Mouse (Mus musculus) CH12.LX (cell line): ENCODE measurements around the gene Nipbl. TPM values are rescaled to one million over a fixed set of nuclear protein-coding genes. Genes with fewer than 3 reads are reported as not detected.
A peak's percentile ranks its signal among the peaks of the same experiment; 100 is the strongest.

Source experiments
- DNase-seq: peaks from one replicate; pipeline ENCODE4 v3.0.0-alpha.2; 2013; ENCODE audit errors: extremely low read depth
- H3K27ac ChIP-seq: 2 replicates; pipeline ENCODE4 v1.5.1; 2012; ENCODE audit warnings: low read depth, mild to moderate bottlenecking, control low read depth, moderate library complexity; ENCODE audit not compliant: insufficient read depth
- H3K27me3 ChIP-seq: replicated peaks from 2 replicates; pipeline ENCODE3; 2012; ENCODE audit warnings: inconsistent platforms
- H3K36me3 ChIP-seq, 2 experiments: replicated peaks in 1 of 2; 2 replicates each; pipeline versions ENCODE3 to v1.6.1; 2012; ENCODE audit warnings: inconsistent platforms in 1 of 2, low read length in 1 of 2, mild to moderate bottlenecking in 1 of 2, mixed read lengths in 1 of 2, moderate library complexity in 1 of 2; ENCODE audit not compliant: control insufficient read depth in 1 of 2, insufficient read depth in 1 of 2
- H3K4me1 ChIP-seq, 2 experiments: 2 replicates each; pipeline ENCODE4 v1.6.1; 2012; ENCODE audit warnings: inconsistent platforms in 1 of 2, moderate library complexity in 1 of 2; ENCODE audit not compliant: insufficient read depth in 2 of 2, control insufficient read depth in 1 of 2
- H3K4me2 ChIP-seq: 2 replicates; pipeline ENCODE4 v1.6.1; 2012; ENCODE audit warnings: low read depth, mild to moderate bottlenecking, control low read depth; ENCODE audit not compliant: poor library complexity, insufficient read depth, severe bottlenecking
- H3K4me3 ChIP-seq, 3 experiments: fragments of 150-350 bp in 1 of 3; sonication (generic) in 1 of 3; replicated peaks in 1 of 3; 2 replicates each; pipeline versions ENCODE3 to v1.5.1; 2011 to 2012; ENCODE audit warnings: low read depth in 2 of 3, low read length in 2 of 3, mild to moderate bottlenecking in 2 of 3, moderate library complexity in 2 of 3, control low read depth in 1 of 3, improper control_type of control experiment in 1 of 3, inconsistent platforms in 1 of 3, mixed read lengths in 1 of 3; ENCODE audit not compliant: poor library complexity in 1 of 3
- H3K79me2 ChIP-seq: replicated peaks from 2 replicates; pipeline ENCODE4 v1.6.1; 2012; ENCODE audit warnings: mild to moderate bottlenecking, moderate library complexity; ENCODE audit not compliant: control insufficient read depth, poor library complexity, insufficient read depth, severe bottlenecking; ENCODE audit errors: extremely low read depth
- H3K9ac ChIP-seq: 2 replicates; pipeline ENCODE4 v1.6.1; 2012; ENCODE audit warnings: low read depth, mild to moderate bottlenecking, control low read depth, moderate library complexity; ENCODE audit not compliant: insufficient read depth
- H3K9me3 ChIP-seq: replicated peaks from 2 replicates; pipeline ENCODE3; 2012; ENCODE audit warnings: low read length, inconsistent platforms, mixed read lengths
- CHD1 ChIP-seq: IDR thresholded peaks from 2 replicates; pipeline ENCODE4 v1.6.1; 2012; ENCODE audit warnings: low read depth, low read length, improper control_type of control experiment, inconsistent platforms
- CHD2 ChIP-seq: IDR thresholded peaks from 2 replicates; pipeline ENCODE4 v1.6.1; 2011; ENCODE audit warnings: low read length, improper control_type of control experiment
- CTCF ChIP-seq, 2 experiments: IDR thresholded peaks in 1 of 2; conservative IDR thresholded peaks in 1 of 2; 2 replicates each; pipeline ENCODE4 v1.5.1; 2011 to 2012; ENCODE audit warnings: low read depth in 2 of 2, low read length in 2 of 2, improper control_type of control experiment in 1 of 2, inconsistent platforms in 1 of 2, mild to moderate bottlenecking in 1 of 2, moderate library complexity in 1 of 2
- E2F4 ChIP-seq: IDR thresholded peaks from 2 replicates; pipeline ENCODE4 v1.6.1; 2011; ENCODE audit warnings: low read depth, low read length, improper control_type of control experiment; ENCODE audit not compliant: insufficient replicate concordance
- ELF1 ChIP-seq: IDR thresholded peaks from 2 replicates; pipeline ENCODE4 v1.6.1; 2014; ENCODE audit warnings: low read depth, mild to moderate bottlenecking, inconsistent platforms, low read length, improper control_type of control experiment
- EP300 ChIP-seq: IDR thresholded peaks from 2 replicates; pipeline ENCODE4 v1.6.1; 2011; ENCODE audit warnings: low read length, improper control_type of control experiment
- ETS1 ChIP-seq: conservative IDR thresholded peaks from 2 replicates; pipeline ENCODE4 v1.6.1; 2012; ENCODE audit warnings: low read depth, mild to moderate bottlenecking, inconsistent platforms, low read length, improper control_type of control experiment, moderate library complexity
- GABPA ChIP-seq: IDR thresholded peaks from 2 replicates; pipeline ENCODE4 v1.6.1; 2012; ENCODE audit warnings: low read depth, low read length, improper control_type of control experiment, inconsistent platforms; ENCODE audit not compliant: insufficient replicate concordance
- HCFC1 ChIP-seq: IDR thresholded peaks from 2 replicates; pipeline ENCODE4 v1.6.1; 2012; ENCODE audit warnings: low read depth, mild to moderate bottlenecking, inconsistent platforms, low read length, improper control_type of control experiment
- IRF4 ChIP-seq: IDR thresholded peaks from 2 replicates; pipeline ENCODE4 v1.6.1; 2014; ENCODE audit warnings: low read depth, mild to moderate bottlenecking, inconsistent platforms, low read length, improper control_type of control experiment
- JUN ChIP-seq: IDR thresholded peaks from 2 replicates; pipeline ENCODE4 v1.6.1; 2011; ENCODE audit warnings: low read depth, mild to moderate bottlenecking, low read length, improper control_type of control experiment, moderate library complexity; ENCODE audit not compliant: insufficient read depth
- JUND ChIP-seq: conservative IDR thresholded peaks from 2 replicates; pipeline ENCODE4 v1.6.1; 2011; ENCODE audit warnings: low read depth, low read length, improper control_type of control experiment
- KAT2A ChIP-seq: IDR thresholded peaks from 2 replicates; pipeline ENCODE4 v1.6.1; 2012; ENCODE audit warnings: low read length, improper control_type of control experiment, inconsistent platforms; ENCODE audit not compliant: insufficient replicate concordance
- MAFK ChIP-seq: IDR thresholded peaks from 2 replicates; pipeline ENCODE4 v1.6.1; 2011; ENCODE audit warnings: low read length, improper control_type of control experiment; ENCODE audit not compliant: insufficient replicate concordance
- MAX ChIP-seq: IDR thresholded peaks from 2 replicates; pipeline ENCODE4 v1.6.1; 2011; ENCODE audit warnings: low read length, improper control_type of control experiment
- MAZ ChIP-seq: IDR thresholded peaks from 2 replicates; pipeline ENCODE4 v1.6.1; 2012; ENCODE audit warnings: low read depth, mild to moderate bottlenecking, inconsistent platforms, low read length, improper control_type of control experiment, moderate library complexity
- MEF2A ChIP-seq: IDR thresholded peaks from 2 replicates; pipeline ENCODE4 v1.6.1; 2014; ENCODE audit warnings: low read depth, mild to moderate bottlenecking, inconsistent platforms, low read length, improper control_type of control experiment, borderline replicate concordance
- MXI1 ChIP-seq: IDR thresholded peaks from 2 replicates; pipeline ENCODE4 v1.6.1; 2011; ENCODE audit warnings: mild to moderate bottlenecking, low read depth, low read length, improper control_type of control experiment
- MYC ChIP-seq: IDR thresholded peaks from 2 replicates; pipeline ENCODE4 v1.6.1; 2011; ENCODE audit warnings: low read depth, mild to moderate bottlenecking, improper control_type of control experiment, low read length
- NELFE ChIP-seq: IDR thresholded peaks from 2 replicates; pipeline ENCODE4 v1.6.1; 2011; ENCODE audit warnings: low read depth, low read length, improper control_type of control experiment
- NRF1 ChIP-seq: IDR thresholded peaks from 2 replicates; pipeline ENCODE4 v1.6.1; 2014; ENCODE audit warnings: low read depth, mild to moderate bottlenecking, inconsistent platforms, low read length, improper control_type of control experiment, moderate library complexity
- PAX5 ChIP-seq: IDR thresholded peaks from 2 replicates; pipeline ENCODE4 v1.6.1; 2012; ENCODE audit warnings: low read length, inconsistent platforms, mixed read lengths
- POLR2A ChIP-seq: IDR thresholded peaks from 2 replicates; pipeline ENCODE4 v1.6.1; 2011; ENCODE audit warnings: low read depth, mild to moderate bottlenecking, improper control_type of control experiment, low read length
- POLR2AphosphoS2 ChIP-seq: IDR thresholded peaks from 2 replicates; pipeline ENCODE4 v1.6.1; 2011; ENCODE audit warnings: low read depth, low read length, improper control_type of control experiment
- RAD21 ChIP-seq: IDR thresholded peaks from 2 replicates; pipeline ENCODE4 v1.6.1; 2011; ENCODE audit warnings: low read depth, mild to moderate bottlenecking, low read length, improper control_type of control experiment, moderate library complexity
- RCOR1 ChIP-seq: conservative IDR thresholded peaks from 2 replicates; pipeline ENCODE4 v1.6.1; 2012; ENCODE audit warnings: low read depth, mild to moderate bottlenecking, inconsistent platforms, low read length, improper control_type of control experiment
- SIN3A ChIP-seq: IDR thresholded peaks from 2 replicates; pipeline ENCODE4 v1.6.1; 2012; ENCODE audit warnings: low read length, improper control_type of control experiment, inconsistent platforms
- SMC3 ChIP-seq: IDR thresholded peaks from 2 replicates; pipeline ENCODE4 v1.6.1; 2011; ENCODE audit warnings: low read depth, low read length, improper control_type of control experiment
- TBP ChIP-seq: conservative IDR thresholded peaks from 2 replicates; pipeline ENCODE4 v1.6.1; 2011; ENCODE audit warnings: low read depth, low read length, improper control_type of control experiment
- TCF12 ChIP-seq: IDR thresholded peaks from 2 replicates; pipeline ENCODE4 v1.6.1; 2014; ENCODE audit warnings: low read depth, mild to moderate bottlenecking, inconsistent platforms, low read length, improper control_type of control experiment
- UBTF ChIP-seq: IDR thresholded peaks from 2 replicates; pipeline ENCODE4 v1.6.1; 2012; ENCODE audit warnings: low read depth, mild to moderate bottlenecking, inconsistent platforms, low read length, improper control_type of control experiment, moderate library complexity
- USF1 ChIP-seq: IDR thresholded peaks from 2 replicates; pipeline ENCODE4 v1.6.1; 2014; ENCODE audit warnings: low read depth, mild to moderate bottlenecking, inconsistent platforms, low read length, improper control_type of control experiment
- USF2 ChIP-seq: conservative IDR thresholded peaks from 2 replicates; pipeline ENCODE4 v1.6.1; 2011; ENCODE audit warnings: low read depth, low read length, improper control_type of control experiment
- ZC3H11A ChIP-seq: IDR thresholded peaks from 2 replicates; pipeline ENCODE4 v1.6.1; 2012; ENCODE audit warnings: low read depth, mild to moderate bottlenecking, inconsistent platforms, low read length, improper control_type of control experiment
- ZKSCAN1 ChIP-seq: IDR thresholded peaks from 2 replicates; pipeline ENCODE4 v1.6.1; 2012; ENCODE audit warnings: low read depth, inconsistent platforms, low read length, improper control_type of control experiment, borderline replicate concordance
- ZMIZ1 ChIP-seq: IDR thresholded peaks from 2 replicates; pipeline ENCODE4 v1.6.1; 2012; ENCODE audit warnings: low read depth, mild to moderate bottlenecking, inconsistent platforms, low read length, improper control_type of control experiment
- ZNF384 ChIP-seq: IDR thresholded peaks from 2 replicates; pipeline ENCODE4 v1.6.1; 2012; ENCODE audit warnings: low read depth, low read length, improper control_type of control experiment, inconsistent platforms
- dilution Hi-C: fragments of 300-500 bp; cut with MboI; formaldehyde crosslinking; loops from 2 replicates; pipeline ENCODE4 v1.14.3; 2020; ENCODE audit warnings: low sequenced_read_pairs; ENCODE audit not compliant: extremely low pct_unique_long_range_greater_than_20kb, extremely low pct_ligation_motif_present
- in situ Hi-C: fragments of 300-500 bp; cut with MboI; formaldehyde crosslinking; loops from 3 replicates; pipeline ENCODE4 v1.14.3; 2019; ENCODE audit warnings: low sequenced_read_pairs, low pct_ligation_motif_present, low pct_unique_long_range_greater_than_20kb, mixed read lengths
- polyA plus RNA-seq: library from polyadenylated mRNA; unstranded; fragments of >175 nt; gene quantifications from 2 replicates; pipeline ENCODE4 v1.2.1, GENCODE M21; 2012; ENCODE audit warnings: low read depth; ENCODE audit not compliant: insufficient read length
- total RNA-seq, 2 experiments: library from RNA; depleted of rRNA; stranded (reverse); fragments of 300-350 nt in 1 of 2; fragments of >200 nt in 1 of 2; gene quantifications; 2 replicates each; pipeline ENCODE4 v1.2.3; 2012 to 2014

Gene Nipbl
- total RNA-seq (2012; rRNA removed) = 18.7 and 19.8 TPM in 2 replicates
- 16.2 and 16.3 TPM in 2 replicates for total RNA-seq (2014; rRNA removed)
- 26.6 and 30.8 TPM in 2 replicates for polyA plus RNA-seq

GRCm38 (mm10) chr15:8443926-8444889 lies at the start of gene Nipbl:
Gene Nipbl (minus strand): TSS chr15:8444463.
- peak; percentile 93 for DNase-seq
- Histone ChIP-seq H3K27me3 (no peaks in the 10 kb centered on the region), H3K9ac (peak within 1 kb of the TSS; percentile 97), H3K4me1 (peaks cover 3 to 15% of the 10 kb centered on the region in 2 experiments; a peak in 3 of 4 replicates), H3K36me3 (no peaks in the 10 kb centered on the region), H3K79me2 (peaks cover 38% of the 10 kb centered on the region), H3K27ac (peak within 1 kb of the TSS; percentile 93), H3K9me3 (no peaks in the 10 kb centered on the region), H3K4me2 (peak within 1 kb of the TSS; percentile 30; the same call in 1 of the 2 replicates), H3K4me3 (peak within 1 kb of the TSS; percentile 73 to 92 (median 79))
- in situ Hi-C loops (loop anchor here (10.0 kb wide), 3 partner anchors 59 to 171 kb away; no protein-coding TSS in a partner anchor), dilution Hi-C loops (no loop called here)
- TF ChIP-seq POLR2AphosphoS2 (no peak), JUND (no peak), JUN (no peak), CTCF (conservative IDR thresholded peaks at IDR 0.05 in 1 of 2, IDR thresholded peaks at IDR 0.05 in 1 of 2; ENCODE audit: low read depth in 2 of 2, low read length in 2 of 2) (no peak), ELF1 (peak; percentile 78), ETS1 (no peak), ZNF384 (no peak), POLR2A (peak; percentile 43), NRF1 (peak; percentile 54; the same call in 1 of the 2 replicates), SMC3 (no peak), KAT2A (0 out of 2 replicates have a peak, but pooled peaks have one; percentile 54), IRF4 (peak; percentile 65), MYC (no peak), CHD2 (no peak), TBP (0 out of 2 replicates have a peak, but pooled peaks have one; percentile 60), MXI1 (0 out of 2 replicates have a peak, but pooled peaks have one; percentile 54), EP300 (no peak), ZC3H11A (no peak), MEF2A (0 out of 2 replicates have a peak, but pooled peaks have one; percentile 35), ZMIZ1 (no peak), PAX5 (no peak), MAFK (no peak), NELFE (peak; percentile 11; the same call in 1 of the 2 replicates), RCOR1 (no peak), MAX (no peak), SIN3A (no peak), USF2 (no peak), CHD1 (no peak), MAZ (peak; percentile 56; the same call in 1 of the 2 replicates), ZKSCAN1 (no peak), HCFC1 (peak; percentile 76), TCF12 (peak; percentile 85), USF1 (no peak), E2F4 (no peak), GABPA (no peak), RAD21 (no peak), UBTF (no peak; the same call in 1 of the 2 replicates)
